Mouse (Mus musculus) brain, adult 2 months (tissue): ENCODE measurements at regions not wholly inside any gene's neighbourhood (a gene's known extent, or its start where the extent isn't known, plus 50 kb on each side); places are given as distances from the start of the nearest gene placed in this dataset.

Experiments used
- DNase-seq: peaks from one replicate; pipeline ENCODE4 v3.0.0; 2011; ENCODE audit warnings: low read depth, low spot score

GRCm38 (mm10) chr15:93974727-93975126 is 379.0 kb upstream of the Prickle1 start:
- DNase-seq, result no peak

DNA sequence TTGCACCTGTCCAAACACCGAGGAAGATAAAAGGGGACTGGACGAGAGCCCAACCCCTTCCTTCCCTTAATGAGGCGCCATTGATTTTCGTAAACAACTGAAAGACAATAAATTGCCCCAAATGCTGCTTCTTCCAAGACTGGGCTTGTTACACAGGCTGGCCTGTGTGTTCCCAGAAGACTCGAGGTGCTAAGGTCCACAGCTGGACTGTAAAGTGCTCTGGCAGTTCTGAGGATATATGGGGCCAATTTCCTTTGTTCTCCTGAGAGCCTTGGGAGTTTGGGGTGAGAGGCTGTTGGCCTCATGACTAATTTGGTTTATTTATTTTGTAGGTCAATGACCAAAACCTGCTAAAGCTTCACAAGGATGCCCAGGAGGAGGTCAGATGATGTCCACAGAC is 377.3 kb upstream of the Prickle1 start:
- DNase-seq, result no peak

DNA sequence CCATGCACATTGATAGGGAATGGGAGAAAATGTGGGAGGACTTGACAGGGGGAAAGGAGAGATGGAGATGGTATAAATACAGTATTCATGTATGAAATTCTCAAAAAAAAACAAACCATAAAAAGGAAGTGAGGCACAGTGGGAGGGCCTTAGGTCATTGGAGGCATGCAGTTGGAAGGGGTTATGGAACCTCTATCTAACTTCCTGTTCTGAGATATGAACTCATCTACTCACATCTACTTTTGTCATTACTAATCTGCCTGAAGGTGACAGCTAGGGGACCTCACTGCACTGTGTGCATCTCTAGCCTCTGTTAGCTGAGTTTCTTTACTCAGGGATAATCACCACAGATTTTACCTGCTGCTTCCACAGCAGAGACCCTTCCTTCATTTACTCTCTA is 366.3 kb upstream of the Prickle1 start:
- DNase-seq, result no peak

- DNase-seq, result peak; percentile 16
Observed at GRCm38 (mm10) chr15:93959931-93960330, 364.2 kb upstream of the Prickle1 start.

DNA sequence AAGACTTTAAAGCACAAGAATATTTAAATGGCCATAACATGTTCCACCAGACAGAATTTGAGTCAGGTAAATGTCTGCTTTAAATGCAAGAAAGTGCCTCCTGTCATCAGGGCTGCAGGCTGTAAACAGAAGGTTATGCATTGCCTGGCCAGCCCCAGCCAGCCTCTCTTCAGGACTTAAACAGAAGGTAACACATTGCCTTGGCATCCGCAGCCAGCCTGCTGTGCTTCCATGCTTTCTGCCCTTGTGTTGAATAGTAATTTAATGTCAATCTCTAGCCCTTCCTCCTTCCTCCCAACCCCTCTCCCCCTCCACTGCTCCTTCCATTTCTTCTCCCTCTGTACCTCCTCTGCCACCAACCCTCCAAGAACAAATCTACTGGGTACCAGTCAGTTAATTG is 362.4 kb upstream of the Prickle1 start:
- peak; percentile 22 for DNase-seq

- DNase-seq, result peak; percentile 81
Observed at GRCm38 (mm10) chr15:93956801-93957200, 361.1 kb upstream of the Prickle1 start.

- DNase-seq, result no peak
Observed at GRCm38 (mm10) chr15:93953548-93953947, 357.9 kb upstream of the Prickle1 start.

DNA sequence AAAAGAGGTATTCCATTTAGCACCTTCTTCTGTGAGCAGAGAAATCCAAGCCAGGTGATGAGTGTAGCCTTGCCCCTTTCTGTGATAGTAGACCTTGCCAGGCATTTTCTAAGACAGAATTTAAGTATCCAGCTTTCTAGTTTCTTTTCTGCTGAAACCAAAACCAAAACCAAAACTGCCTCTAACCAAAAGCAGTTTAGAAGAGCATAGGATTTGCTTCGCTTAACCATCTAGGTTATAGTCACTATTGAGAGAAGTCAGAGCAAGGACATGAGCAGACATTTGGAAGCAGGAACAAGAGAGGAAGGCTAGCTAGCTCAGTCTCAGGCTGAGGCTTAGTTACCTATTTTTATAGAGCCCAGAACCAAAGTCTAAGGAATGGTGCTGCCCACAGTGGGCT is 354.8 kb upstream of the Prickle1 start:
- DNase-seq, result no peak

GRCm38 (mm10) chr15:93948902-93949301 is 353.2 kb upstream of the Prickle1 start:
- DNase-seq, result no peak

DNA sequence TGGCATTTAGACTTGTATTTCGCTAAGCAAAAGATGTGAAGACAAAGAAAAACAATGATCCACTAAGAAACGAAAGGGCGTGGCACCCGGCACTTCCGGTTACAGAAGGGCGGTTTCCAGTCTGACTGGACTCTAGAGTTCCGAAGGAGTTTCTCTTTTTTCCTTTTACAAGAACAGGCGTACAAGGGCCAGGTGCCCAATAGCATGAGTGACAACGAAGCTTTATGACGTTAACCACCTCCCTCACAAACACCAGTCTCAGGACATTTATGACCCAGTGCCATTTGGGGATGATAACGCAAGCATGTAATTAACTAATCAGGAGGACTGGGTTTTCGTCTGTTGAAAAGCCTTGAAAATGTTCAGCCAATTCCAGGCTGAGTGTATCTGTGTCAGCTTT is 347.9 kb upstream of the Prickle1 start:
- DNase-seq, result no peak

DNA sequence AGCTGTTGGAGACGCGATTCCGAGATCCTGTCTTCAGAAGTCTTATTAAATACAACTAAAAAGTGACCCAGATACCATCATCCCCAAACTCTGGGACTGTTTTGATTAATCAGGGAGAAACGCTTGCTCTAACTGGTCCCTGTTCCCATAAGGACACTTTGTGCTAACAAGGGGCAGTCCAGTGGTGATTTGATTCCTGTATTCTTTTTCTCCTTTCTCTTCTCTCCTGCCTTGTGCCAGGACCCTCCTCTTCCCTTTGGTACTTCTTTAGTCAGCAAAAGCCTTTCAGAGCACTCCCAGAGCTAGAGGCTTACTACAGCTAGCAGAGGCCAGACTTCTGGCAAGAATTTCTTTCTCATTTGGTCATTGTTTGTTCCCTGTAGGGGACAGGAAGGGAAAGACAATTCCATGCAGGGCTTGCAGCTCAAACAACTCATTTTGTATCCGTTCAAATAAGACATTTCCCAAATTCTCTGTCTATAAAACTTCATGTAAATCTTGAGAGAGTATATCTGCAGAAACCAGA is 337.3 kb upstream of the Prickle1 start:
- no peak for DNase-seq

DNA sequence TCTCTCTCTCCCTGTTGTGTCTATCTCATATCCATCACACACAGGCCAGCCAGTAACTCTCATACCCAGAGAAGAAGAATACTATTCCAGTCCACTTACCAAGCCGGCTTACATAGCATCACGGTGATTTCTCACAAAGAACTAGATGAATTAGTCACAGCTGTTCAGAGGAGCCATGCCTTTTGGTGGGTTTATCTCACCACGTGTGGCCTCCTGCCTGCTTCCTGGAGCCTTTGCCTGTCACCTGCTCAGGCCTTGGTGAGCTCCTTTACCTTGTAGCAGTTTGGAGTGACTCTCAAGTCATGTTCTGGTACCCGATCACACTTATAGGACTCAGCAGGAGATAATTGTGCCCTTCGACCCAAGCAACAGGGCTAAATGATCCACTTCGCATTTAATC is 331.2 kb upstream of the Prickle1 start:
- DNase-seq, result no peak

GRCm38 (mm10) chr15:93926262-93926661 is 330.6 kb upstream of the Prickle1 start:
- DNase-seq, result no peak

GRCm38 (mm10) chr15:93921457-93922234 is 326.0 kb upstream of the Prickle1 start:
- no peak for DNase-seq

DNA sequence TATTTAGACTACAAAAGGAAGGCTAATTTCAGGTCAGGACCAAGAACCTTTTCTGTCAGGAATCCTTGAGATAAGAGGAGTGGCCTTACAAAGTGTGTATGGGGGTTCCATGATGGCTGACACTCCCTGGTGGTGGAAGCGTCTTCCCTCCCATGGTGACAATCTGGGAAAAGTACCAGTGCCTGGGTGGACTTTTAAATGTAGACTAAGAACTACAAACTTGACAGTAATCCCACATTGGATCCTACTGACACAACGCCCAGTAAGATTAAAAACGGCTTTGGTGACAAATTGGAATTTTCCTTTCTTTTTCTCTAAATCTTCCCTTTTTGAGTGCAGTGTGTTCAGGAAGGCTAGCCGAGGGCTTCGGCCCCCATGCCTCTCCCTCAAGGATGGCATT is 325.3 kb upstream of the Prickle1 start:
- DNase-seq, result peak; percentile 56

- DNase-seq, result no peak
Observed at GRCm38 (mm10) chr15:93919577-93919976, 323.9 kb upstream of the Prickle1 start.

DNA sequence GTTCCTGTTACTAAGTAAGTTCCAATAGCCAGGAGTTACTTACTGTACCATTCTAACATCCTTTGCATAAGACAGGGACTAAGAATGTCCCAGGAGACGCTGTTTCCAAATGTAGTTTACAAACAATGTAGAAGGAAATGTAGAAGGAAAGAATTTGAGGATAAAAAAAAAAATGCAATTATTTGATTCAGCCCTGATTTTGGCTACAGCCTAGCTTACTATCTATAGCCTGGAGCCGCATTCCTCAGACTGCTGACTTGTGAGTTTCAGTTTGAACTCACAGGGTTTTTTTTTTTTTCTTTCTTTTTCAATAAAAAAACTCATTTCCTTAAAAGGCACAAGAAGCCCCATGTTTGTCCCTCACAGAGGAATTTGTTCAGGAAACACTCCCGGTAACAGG is 321.2 kb upstream of the Prickle1 start:
- peak; percentile 52 for DNase-seq

GRCm38 (mm10) chr15:93913462-93913861 is 317.8 kb upstream of the Prickle1 start:
- peak; percentile 47 for DNase-seq

GRCm38 (mm10) chr15:93913041-93913440 is 317.4 kb upstream of the Prickle1 start:
- DNase-seq, result no peak

DNA sequence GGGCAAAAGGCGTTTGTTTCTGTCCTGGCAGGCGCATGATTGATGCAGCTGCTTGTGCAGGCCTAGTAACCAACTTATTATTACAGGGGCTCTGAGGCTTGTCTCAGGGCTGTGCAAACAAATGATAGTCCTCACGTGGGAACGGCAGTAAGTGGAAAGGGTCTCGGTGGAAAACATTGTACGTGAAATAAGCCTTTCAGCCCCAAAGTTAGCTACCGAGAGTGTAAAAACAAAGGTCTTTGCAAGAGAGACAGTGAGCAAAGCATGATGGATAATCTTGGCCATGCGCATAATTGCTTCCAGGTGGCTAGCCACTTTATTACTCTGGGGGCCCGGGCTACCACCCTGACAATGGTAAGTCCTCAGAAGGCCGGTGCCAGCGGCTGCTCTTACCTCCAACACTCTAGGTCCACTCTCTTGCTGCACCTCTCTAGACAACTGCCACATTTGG is 315.3 kb upstream of the Prickle1 start:
- no peak for DNase-seq

- DNase-seq, result no peak
Observed at GRCm38 (mm10) chr15:93910158-93910557, 314.5 kb upstream of the Prickle1 start.

DNA sequence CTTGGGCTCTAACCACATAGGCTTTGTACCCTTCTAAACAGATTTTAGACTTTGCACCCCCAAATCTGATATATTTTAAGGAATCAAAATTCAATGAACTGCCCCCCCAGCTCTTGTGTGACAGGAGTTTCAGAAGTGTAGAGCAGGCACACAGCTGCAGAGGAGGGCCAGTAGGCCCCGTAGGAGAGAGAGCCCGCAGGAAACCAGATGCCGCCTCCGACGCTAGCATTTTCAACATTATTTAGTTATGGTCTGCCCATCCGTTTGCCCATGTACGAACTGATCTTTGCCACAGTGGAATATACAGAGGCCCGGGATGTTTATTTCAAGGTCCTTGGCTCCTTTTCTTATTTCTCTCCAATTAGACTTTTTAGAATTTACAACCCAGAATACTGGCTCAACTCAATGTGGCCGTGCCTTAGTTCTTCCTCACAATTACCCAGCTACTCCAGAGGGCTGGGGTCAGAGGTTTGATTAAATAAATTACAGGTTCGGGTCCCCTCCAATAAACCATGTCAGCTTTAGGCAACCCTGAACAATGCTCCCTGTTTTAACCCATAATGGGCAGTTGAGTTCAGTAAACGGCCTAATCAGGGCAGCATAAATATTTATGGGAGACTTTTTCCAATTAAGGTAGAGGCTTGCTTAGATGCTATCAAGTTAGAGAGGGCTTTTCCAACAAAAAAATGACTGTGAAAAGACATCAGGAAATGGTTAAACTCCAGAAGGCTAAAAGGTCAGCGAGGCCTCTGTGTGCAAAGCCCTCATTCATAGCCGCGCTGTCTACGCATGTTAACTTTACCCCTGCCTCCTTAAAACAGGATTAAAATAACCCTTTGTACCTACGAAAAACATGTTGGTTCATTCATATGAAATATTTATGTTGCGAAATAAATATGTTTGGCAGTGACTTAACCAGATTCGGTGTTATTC is 308.2 kb upstream of the Prickle1 start:
- DNase-seq, result no peak
